Mouse (Mus musculus): ENCODE measurements around the gene Maea. TPM values are rescaled to one million over a fixed set of nuclear protein-coding genes. Genes with fewer than 3 reads are reported as not detected.

The Maea gene
- 101 TPM for polyA plus RNA-seq (2015; fragmentation: Illumina TruSeq; extraction: RNeasy Lipid Tissue Mini Kit (QIAGEN cat#74804); ENCODE audit: low read depth, low replicate concordance)

DNA sequence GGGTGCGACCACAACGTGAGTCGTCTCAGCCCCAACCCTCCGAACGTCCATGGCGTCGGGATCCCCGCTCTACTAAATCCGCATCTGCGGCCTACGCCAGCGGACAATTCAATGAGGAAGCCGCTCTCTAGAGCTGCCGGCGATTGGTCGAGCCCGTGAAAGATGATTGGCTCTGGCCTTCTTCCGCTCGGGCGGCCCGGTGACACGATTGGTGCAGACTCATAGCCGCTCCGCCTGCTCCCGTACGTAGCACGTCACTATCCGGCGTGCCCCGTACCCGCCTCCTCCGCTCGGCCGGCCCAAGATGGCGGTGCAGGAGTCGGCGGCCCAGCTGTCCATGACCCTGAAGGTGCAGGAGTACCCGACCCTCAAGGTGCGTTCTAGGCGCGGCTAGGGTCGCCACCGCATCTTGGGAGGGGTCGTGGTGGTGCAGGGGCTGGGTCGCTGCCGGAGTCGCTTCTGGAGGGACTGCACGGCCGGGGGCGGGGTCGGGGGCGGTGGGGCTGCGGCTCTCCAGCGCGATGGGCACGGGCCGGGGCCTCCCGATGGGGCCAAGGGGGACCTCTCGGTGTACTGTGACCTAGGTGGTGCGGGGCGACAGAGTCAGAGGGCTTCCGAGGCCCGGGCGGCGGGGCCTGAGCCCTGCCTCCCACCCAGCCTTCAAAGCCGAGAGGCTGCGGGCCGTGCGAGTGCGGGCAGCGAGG lies at the start of gene Maea:
TSS of gene Maea (plus strand) at position 237 of the 704 bp plus-strand sequence.

DNA sequence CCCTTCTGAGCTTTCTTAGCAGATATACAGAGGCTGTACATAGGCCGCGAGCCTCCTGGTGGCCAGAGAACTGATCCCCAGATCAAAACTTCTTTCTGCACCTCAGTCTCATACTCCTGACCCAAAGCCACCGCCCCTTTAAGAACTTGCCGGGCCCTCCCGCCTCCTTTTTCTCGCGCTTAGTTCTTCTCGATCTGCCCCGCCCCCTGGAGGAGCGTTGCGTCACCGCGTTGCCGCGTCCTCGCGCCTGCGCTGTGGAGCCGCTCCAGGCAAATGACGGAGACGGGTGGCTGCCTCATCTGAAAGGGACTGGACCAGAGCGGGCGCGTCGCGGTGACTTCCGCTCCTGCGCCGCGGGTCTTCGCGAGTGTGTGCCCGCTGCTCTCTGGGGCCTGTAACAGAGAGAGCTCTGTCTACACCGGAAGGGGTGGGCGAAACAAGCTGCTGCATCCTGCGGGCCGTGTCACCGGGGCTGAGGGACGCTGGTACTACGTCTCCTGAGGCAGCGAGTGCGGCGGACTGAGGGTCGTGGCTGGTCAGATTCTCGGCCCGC lies 43.1 kb downstream of the Maea start, which contains the start of gene Uvssa:
TSS of gene Uvssa (plus strand) at position 248 of the 553 bp plus-strand sequence.

Other genes with a start within 250 kb of the Maea start
- 0.16 TPM for gene Slc5a1, start 231.3 kb upstream of the Maea start, polyA plus RNA-seq (2015; fragmentation: Illumina TruSeq; extraction: RNeasy Lipid Tissue Mini Kit (QIAGEN cat#74804); ENCODE audit: low read depth, low replicate concordance)
- gene Spon2, start 117.1 kb upstream of the Maea start, polyA plus RNA-seq (2015; fragmentation: Illumina TruSeq; extraction: RNeasy Lipid Tissue Mini Kit (QIAGEN cat#74804); ENCODE audit: low read depth, low replicate concordance), result 0.74 TPM
- gene Ctbp1, start 60.5 kb upstream of the Maea start, polyA plus RNA-seq (2015; fragmentation: Illumina TruSeq; extraction: RNeasy Lipid Tissue Mini Kit (QIAGEN cat#74804); ENCODE audit: low read depth, low replicate concordance), result 212 TPM
- 4.1 TPM for gene Uvssa, start 43.0 kb downstream of the Maea start, polyA plus RNA-seq (2015; fragmentation: Illumina TruSeq; extraction: RNeasy Lipid Tissue Mini Kit (QIAGEN cat#74804); ENCODE audit: low read depth, low replicate concordance)
- gene Nkx1-1, start 98.5 kb downstream of the Maea start, polyA plus RNA-seq (2015; fragmentation: Illumina TruSeq; extraction: RNeasy Lipid Tissue Mini Kit (QIAGEN cat#74804); ENCODE audit: low read depth, low replicate concordance), result not detected